Mouse (Mus musculus) mesoderm, embryonic 11.5 days (tissue): Measurements from ENCODE around the gene Rai14.

Experiments used
- DNase-seq: peaks from one replicate; pipeline ENCODE4 v3.0.0-alpha.2; 2012; ENCODE audit warnings: low read depth, low spot score

Rai14 gene

DNA sequence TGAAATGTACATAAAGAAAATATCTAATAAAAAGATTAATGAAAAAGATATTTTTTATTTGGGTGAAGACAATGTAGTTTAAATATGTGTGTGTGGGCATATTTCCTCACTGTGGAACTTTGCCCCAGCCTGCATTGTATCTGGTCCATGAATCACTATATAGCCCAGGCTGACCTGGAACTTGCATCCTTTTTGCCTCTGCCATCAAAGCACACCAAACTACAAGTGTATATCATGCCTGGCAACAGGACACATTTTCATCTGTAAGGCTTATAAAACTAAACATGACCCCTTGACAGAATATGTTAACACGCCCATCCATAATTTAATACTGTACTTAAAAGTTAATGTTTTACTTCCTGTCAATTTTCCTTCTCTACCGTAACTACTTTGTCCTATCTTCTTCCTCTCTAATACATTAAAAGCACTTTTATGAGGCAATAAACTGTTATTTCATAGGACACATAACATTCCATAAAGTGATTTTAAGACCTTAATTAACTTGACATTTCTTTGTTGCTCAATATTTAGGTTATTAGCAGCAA is 61.4 kb downstream of the Rai14 start:
- DNase-seq: no peak

DNA sequence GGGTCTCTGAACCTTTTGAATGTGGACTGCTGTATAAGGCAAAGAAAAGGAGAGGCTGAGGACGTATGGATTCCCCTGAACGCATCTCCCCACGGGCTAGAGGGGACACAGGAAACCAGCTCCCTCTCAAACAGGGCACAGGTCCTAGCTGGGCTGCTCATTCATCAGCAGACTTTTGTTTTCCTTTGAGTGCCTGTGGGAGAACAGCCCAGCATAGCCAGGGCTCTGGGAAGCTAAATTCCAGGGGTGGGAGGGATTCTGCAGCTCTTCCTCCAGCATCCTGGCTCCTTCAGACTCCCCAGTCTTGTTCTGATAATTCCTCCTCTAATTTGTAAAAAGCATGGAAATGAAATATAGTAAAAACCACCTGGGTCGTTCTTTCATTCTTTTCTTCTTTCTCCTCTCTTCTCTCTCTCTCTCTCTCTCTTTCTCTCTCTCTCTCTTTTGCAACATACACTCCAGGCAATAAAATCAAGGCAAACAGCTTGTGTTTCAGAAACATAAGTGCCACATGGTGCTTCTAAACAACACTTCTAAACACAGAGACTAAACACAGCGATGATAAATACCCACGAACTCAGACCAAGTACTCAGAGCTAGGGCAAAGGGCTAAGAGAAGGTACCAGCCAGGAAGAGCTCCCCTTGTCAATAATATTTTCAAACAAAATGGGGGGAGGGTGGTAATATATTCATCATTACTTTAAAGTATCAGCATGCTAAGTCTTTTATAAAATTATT is 65.9 kb downstream of the Rai14 start:
- peak; percentile 80 for DNase-seq

DNA sequence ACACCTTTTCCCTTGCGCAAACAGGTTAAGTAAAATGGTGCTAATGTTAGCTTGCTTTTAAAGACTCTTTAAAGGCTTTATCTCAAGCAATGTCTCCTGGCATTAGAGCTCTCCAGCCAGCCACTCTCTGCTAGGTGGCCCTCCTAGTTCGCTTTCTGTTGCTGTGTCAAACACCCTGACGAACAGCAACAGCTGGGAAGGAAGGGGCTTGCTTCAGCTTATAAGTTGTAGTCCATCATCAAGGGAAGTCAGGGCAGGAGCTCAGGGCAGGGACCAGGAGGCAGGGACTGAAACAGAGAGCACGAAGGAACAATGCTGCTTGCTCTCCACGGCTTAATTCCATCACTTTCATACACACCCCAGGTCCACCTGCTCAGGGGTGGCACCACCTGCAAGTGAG is 68.1 kb downstream of the Rai14 start:
- no peak for DNase-seq

DNA sequence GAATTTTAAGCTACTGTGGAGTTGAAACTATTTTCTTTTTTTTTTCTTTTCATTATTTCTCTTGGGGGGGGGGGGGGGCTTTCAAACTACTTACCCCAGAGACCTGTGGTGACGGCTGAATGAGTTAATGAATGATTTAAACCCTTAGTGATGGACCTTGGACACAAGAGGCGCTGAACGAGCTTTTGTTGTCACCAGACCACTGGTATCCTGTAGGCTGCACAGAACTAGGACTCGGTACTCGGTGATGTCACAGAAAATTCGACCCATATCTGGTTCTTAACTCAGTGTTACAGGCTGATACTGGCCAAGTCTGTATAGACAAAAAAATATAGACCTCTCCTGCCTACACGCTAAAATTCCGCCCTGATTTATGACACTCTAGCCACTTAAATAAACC is 69.3 kb downstream of the Rai14 start:
- DNase-seq: no peak

DNA sequence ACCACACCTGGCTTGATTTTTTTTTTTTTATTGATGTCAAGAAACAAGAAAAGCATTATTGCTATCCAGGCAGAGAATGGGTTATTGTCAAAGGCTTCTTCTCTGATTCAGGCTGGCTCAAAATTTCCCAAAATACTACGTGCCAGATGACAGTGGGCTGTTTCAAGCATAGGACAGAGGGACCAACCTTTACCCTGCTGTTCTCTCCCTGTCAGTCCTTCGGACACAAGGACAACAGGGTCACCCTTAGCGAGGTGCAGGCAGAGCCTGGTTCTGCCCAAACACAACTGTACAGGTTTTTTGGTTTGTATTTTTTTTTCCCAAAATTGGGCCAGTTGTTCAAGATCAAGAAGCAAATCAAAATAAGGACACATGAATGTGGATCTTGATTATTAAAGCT is 70.6 kb downstream of the Rai14 start:
- no peak for DNase-seq

DNA sequence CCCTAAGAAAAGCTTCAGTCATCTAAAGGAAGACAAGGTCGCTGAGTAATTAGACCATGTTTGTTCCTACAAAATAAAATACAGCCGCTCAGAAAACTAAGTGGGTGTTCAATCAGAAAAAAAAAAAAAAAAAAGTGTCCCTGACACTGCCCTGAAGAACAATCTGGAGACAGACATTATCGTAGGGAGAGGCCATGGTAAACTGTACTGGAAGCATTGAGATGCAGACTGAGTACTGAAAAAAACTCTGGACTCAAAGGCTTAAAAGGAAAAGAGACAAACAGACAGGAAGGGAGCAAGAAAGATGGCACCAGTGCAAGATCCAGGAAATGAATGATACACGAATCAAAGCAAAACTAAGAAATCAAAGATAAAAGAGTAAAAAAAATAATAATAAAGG is 71.2 kb downstream of the Rai14 start:
- no peak for DNase-seq

DNA sequence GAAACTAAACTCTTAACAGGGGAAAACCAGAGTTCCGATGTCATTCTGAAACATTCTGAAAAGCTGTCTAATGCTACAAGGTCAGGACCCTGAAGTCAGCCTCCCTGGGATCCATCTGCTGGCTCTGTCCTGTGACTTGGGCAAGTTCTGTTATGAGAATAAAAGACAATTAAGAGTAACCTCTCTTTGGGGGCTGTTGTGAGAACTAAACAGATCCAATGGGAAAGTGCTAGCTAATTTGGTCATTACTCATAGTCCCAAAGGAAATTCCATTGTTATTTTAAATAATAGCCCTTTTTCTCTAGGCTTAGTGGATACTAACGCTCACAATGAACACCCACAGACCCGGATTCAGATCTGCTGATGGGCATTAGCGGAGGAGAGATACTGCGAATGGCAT is 72.0 kb downstream of the Rai14 start:
- DNase-seq: no peak

DNA sequence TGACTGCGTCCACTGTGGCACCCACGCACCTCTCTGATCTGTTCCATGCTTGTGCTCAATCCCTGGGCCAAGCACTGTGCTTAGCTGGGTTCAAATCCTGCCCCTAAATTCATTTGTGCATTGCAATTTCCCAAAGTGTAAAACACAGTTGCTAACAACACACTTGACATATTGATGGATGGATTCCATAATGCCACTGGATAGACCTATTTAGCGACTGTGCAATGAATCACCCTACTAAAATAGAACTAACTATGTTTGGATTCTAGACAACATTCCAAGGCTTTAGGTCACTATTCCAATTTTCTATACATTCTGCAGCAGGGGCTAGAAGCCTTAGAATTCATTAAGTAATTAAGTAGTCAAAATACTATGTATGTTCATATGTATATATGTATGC is 73.7 kb downstream of the Rai14 start:
- DNase-seq: no peak

DNA sequence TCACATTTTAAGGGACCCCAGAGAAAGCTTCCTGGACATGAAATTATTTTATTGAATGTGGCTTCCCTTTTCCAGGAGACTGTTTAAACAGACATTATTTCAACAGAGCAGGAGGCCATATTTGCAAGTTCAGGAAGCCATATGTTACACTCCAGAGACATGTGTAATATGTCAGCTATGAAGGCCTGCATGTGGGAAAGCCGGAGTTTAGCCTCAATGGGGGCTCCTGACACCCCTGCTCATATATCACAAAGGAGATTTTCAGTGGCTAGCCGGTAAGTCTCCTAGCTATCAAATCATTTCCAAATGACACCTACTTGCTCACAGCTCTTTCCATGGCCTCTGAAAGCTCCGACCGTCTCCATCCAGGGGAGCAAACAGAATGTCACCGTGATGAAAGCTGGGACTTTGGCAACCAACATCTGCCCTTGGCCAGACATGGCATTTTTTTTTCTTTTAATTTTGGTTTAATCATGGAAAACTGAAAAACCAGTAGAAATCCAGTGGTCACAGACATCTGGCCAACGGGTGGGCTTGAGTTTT is 77.1 kb downstream of the Rai14 start:
- DNase-seq: peak; percentile 66

DNA sequence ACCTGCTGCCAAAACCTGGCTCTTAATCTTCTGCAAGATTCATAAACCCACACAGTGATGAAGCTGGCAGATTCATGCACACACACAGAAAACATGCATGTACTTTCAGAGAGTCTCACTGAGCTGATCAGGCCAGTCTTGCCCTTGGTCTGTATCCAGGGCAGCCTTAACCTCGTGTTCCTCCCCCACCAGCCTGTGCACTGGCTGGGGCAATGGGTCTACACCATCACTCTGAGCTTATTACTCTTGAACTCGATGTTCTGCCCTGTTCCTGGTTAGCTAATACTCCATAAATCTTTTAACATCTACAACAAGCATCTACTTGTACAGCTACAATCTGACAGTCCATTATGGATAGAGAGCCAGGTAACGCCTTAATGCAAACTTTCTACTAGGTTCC is 77.6 kb downstream of the Rai14 start:
- DNase-seq: no peak

DNA sequence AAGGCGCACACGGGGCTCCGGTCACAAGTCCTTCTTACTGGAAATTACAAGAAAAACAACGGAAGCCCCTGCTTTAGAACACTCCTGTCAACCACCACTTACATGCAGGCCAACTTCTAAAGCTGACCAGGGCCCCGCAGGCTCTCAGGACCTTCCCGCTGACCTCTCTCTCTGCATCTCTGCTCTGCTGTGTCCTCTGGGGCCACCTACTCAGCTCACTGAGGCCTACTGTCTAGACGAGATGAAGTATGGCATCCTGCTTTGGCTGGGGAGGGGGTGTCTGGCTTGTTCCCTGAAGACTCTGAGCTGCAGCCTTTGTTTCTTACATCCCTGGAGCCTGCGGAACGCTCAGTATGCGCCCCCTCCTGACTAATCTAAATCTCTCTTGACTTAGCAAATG is 79.3 kb downstream of the Rai14 start:
- DNase-seq: peak; percentile 76

DNA sequence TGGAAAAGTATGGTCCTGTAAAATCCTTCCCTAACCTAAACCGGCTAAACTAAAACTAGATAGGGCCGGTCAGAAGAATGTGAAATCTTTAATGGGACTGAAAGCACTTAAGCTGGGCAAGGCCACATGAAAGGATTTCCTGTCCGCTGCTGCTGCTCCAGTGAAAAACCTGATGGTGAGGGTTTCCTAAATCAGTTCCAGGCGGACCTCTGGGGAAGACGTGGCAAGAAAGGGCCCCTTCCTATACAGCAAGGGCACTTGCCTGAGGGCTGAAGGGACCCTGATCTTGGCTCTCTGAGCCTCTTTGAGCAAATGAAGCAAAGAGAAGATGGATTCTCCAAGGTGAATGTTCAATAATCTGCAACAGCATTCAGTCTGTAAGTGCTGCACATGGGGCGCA is 80.2 kb downstream of the Rai14 start:
- DNase-seq: peak; percentile 64

DNA sequence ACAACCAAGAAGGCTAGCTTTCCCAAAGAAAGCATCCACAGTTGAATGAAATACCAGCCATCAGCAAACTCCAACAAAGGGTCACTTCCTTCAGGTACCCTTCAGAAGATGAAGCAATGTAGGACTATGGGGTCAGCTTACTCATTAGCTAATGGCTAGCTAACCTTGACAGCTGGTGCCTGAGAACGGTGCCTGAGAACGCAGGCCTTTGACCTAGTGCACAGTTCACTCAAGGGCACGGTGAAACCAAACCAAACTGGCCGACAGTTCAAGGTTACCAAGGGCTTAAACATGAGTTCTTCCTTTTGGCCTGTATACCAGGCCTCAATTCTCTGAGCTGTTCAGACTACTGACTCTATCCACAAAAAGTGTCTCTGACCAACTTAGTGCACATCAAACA is 81.0 kb downstream of the Rai14 start:
- no peak for DNase-seq

DNA sequence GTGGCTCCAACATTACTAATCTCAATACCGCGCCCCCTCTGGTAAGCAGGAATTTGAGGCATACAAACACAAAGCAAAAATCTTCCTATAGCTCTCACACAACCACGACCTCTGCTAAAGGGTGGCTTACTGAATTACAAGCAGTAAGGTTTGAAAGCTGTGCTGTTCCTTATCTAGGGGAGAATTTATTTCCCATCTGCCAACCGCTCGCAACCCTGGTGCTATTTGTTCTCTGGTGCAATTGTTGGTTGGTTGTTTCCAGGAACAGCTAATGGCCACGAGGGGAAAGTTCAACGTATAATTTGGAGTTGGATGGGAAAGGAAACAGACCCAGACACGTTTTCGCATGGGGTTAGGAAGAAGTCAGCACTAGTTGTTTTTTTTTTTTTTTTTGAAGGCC is 81.8 kb downstream of the Rai14 start:
- no peak for DNase-seq

DNA sequence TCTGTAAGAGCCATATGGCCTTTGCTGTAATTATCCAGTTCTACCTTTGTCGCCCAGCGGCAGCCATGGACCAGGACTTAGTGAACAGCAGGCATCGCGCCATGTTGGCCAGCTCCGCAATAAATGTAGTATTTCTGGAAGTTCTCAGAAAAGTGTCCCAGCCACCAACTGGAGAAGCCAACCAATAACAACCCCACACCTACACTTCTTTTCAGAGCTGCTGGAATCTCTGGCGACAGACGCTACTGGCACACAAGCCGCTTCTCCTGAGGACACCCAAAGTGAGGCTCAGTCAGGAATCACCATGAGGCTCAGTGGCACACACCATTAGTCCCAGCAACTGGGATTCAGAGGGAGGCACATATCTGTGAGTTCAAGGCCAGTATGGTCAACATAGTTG is 82.4 kb downstream of the Rai14 start:
- no peak for DNase-seq

DNA sequence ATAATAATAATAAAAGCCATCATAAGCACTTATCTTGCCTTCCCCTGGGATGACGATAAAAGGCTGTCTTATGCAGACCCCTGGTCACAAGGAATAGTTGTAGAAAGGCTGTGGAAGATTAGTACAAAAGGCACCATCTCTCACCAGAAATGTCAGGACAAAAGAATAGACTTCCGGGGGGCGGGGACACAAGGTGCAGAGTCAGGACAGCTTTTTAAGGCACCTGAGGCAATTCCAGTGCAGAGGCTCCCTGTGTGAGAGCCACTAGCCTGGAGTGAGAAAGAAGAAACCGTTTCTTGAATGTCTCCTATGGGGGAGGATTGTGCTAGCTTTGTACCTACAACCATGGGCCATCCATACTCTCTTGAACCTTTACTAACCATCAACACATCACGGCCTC is 82.9 kb downstream of the Rai14 start:
- DNase-seq: no peak

DNA sequence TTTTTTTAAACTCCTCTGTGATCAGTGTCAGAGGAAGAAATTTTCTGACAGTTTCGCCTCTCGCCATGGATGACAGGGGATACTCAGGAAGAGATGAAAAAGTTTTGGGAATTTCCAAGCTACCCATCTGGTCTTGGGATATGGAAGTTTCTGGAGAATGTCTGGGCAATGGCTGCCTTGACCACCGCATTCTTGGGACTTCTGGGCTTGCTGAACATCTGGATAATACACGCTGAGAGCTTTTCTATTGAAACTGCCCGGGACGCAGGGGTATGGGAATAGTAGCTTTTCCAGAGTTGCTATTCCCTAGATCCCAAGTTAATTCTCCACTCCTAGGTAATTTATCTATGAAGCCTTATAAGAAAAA is 85.5 kb downstream of the Rai14 start:
- no peak for DNase-seq

DNA sequence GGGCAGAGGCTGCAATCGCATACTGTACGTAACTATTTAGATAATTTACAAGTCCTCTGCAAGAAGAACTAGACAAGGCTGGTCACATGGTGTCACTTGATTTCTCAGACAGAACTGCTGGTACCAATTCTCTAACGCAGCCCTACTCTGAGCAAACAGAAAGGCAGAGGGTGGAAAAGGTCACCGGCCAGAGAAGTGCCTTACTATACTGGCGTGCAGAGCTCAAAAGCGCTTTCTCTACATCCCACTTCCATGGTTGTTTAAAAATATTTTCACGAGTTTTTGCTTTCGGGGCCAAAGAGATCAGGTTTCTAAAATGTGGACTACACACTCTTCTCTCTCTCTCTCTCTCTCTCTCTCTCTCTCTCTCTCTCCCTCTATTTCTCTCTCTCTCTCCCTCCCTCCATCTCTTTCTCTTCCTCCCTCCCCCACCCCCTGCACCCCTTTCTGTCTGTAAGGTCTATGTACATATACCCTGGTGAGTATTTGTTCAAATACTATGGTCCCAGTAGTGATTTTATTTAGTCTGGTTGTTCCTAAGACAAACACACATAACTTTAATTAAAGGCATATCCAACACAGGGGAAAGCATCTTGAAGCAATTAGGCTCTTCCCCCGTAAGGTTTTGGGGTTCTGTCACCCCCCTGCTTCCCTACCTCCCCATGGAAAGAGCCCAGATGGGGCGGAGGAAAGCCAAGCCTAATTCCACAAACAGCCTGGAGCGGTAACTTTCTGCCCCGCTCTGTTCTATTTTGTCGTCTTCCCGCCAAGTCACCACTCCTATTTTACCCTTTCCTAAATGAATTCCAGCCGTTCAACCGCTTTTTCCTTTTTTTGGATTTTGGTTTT is 86.1 kb downstream of the Rai14 start:
- no peak for DNase-seq

DNA sequence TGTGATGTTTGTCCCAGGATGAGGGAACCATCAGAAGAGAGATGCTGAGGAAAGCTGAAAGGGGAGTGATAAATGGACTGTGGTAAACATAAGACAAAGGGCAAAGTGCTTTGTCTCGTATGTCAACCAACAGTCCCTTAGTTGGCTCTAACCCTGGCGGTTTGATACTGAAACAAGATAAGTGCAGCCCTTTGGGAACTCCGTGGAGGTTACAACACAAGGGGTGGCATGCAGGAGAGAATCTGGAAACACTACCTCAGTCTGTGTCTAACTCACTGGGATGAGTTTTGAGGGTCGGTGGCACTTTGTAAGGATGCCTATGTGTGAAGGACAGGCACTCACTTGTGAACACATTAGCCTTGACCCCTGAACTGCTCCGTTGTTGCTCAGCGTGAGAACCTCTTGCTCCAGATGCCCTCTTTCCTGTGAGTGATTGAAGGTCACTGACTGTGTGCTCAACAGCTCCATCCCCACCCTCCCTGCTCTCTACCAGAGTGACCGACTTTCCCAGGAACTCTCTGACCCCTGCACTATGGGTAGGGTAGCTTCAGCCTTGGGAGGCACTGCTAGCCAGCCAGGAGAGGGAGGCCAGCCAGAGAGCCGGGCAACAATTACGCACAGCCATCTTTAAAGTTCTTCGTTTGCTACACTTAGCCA is 90.7 kb downstream of the Rai14 start:
- DNase-seq: peak; percentile 61

DNA sequence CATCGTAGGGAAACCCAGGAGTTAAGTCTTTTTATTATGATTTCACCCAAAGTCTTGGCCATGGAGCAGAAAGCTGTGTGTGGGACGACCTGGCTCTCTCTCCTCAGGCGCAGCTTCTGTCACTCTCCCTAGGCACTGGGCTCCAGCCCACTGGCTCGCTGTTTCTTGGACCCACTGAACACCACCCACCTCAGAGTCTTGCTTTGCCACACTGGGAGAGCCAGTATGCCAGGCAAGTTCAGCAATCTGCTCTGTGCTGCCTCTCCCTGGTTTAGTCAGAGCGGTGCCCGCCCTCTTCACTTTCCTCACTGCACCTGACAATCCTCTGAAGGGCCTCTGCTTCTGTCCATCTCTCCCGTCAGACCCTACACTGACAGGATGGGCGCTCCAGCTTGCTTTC is 93.2 kb downstream of the Rai14 start:
- DNase-seq: no peak

DNA sequence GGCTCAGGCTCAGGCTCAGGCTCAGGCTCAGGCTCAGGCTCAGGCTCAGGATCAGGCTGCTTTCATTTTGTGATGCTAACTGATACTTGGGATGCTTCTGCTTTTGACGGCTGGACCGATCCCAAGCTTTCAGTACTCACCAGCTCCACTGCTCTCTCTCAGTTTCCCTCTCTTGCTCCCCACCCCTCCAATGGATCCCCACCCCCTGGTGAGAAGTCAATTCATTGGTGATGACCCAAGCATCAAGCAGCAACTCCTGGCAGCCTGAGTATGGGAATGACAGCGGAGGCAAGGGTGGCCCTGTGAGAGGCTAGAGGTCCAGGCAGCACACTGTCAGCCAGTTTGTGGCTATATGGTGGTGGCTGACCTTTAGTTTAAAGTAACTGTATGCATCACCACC is 94.7 kb downstream of the Rai14 start:
- no peak for DNase-seq

DNA sequence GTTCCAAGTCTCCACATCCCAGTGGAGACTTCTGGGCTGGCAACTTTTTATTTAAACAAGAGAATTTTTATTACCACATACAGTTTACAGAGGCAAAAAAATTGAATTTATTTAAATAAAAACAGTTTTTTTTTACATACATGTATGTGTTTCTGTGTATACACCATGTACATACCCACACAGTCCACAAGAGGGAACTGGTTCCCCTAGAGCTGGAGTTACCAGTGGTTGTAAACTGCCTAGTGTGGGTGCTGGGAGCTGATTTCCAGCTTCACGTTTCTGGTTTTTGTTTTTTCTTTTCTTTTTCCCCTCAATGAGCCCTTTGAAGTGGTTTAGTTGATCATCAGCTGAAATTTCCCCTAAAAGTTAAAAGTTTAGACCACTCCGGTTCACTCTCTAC is 96.1 kb downstream of the Rai14 start:
- DNase-seq: no peak
